Mouse (Mus musculus): Measurements from ENCODE around the gene Gm28047.

DNA sequence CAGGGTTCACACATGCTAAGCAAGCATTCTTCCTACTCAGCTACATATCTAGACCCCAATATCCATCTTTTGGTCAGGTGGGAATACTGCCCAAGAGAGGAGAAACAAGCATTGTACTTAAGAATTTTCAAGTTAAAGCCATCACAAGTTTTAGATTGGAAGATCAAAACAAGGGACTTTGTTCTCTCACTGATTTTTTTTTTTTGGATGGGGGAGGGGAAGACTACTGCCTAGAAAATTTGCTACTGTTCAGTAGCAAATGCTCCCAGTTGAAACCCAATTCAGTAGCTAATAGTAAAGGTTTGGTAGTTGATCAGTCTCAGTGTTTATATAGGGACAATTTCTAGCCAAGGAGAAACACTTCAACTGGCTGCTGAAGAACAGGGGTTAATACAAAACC is 2.3 kb downstream of the Gm28047 start:
- no peak for TF ChIP-seq E2F4 (IDR thresholded peaks at IDR 0.05; ENCODE audit: insufficient read depth)
- TF ChIP-seq POLR2A (IDR thresholded peaks at IDR 0.05; ENCODE audit: insufficient read length, low read depth) = no peak
- no peak for TF ChIP-seq TCF12 (IDR thresholded peaks at IDR 0.05; ENCODE audit: insufficient read depth, poor library complexity, severe bottlenecking)
- TF ChIP-seq USF1 (IDR thresholded peaks at IDR 0.05; ENCODE audit: low read depth) = no peak
- no peak for TF ChIP-seq MAX (IDR thresholded peaks at IDR 0.05; ENCODE audit: low read depth)
- no peak for TF ChIP-seq MYOG (IDR thresholded peaks at IDR 0.05; ENCODE audit: control insufficient read depth in 1 of 3, insufficient read depth in 1 of 3, insufficient read length in 2 of 3, low read depth in 2 of 3)
- TF ChIP-seq REST (IDR thresholded peaks at IDR 0.05; ENCODE audit: insufficient read depth, insufficient read length) = no peak
